Mouse (Mus musculus): ENCODE results near the gene Cdk14. TPM values are rescaled to one million over a fixed set of nuclear protein-coding genes. Genes with fewer than 3 reads are reported as not detected.

Gene Cdk14
- polyA plus RNA-seq, 1 experiment from 2014 or later = 14.4 TPM

DNA sequence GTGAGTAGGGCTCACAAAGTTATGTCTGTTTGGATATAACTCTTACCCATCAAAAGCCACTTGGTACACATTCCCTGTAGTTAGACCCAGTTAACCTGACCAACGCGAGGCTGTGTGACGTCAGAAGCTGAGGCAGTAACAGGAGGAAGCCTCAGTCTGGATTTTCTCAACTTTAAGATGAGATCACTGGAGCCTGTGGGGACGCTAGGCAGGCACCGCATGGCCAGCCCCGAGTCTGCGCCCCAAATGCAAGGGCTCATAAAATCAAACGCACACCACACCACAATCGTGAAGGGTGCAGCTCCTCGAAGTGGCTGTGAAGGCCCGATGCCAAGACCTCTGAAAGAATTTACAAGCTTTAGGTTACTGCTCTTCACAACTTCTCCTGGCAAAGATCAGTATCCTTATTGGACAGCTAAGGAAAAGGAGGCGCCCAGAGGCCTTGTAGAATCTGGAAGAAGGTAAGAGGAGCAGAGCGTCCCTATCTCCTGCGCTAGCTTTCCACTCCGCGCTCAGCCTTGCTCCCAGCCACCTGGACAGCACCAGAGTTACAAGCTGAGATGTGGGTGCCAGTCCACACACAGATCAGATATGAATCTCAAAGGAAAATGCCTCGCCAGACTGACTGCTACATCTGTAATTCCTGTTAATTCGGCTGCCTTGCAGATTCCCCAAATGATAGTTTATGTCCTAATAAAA lies 61.9 kb downstream of the Cdk14 start:
- ATAC-seq (ENCODE audit: insufficient read depth, low FRiP score) = no peak
- WGBS = 80% methylated on average over 18 of the region's 18 CpGs
- no peak overlapping the region for H3K4me2 ChIP-seq (ENCODE audit: low read depth, low read length)
- H3K4me3 ChIP-seq (replicated peaks; ENCODE audit: low read length) = no peak overlapping the region
- peaks cover 4% of the 10 kb centered on the region; the same call in 1 of the 2 replicates for H3K4me1 ChIP-seq (ENCODE audit: control insufficient read depth, insufficient read depth, low read length)
- no peak overlapping the region for H3K27ac ChIP-seq (ENCODE audit: low read length)
- H3K9ac ChIP-seq (ENCODE audit: low read length) = no peak overlapping the region
- no peaks in the 10 kb centered on the region for H3K27me3 ChIP-seq (ENCODE audit: control insufficient read depth, insufficient read depth, low read length)
- no peaks in the 10 kb centered on the region for H3K36me3 ChIP-seq (ENCODE audit: control insufficient read depth, insufficient read depth, low read length)
- H3K9me3 ChIP-seq (replicated peaks; ENCODE audit: control insufficient read depth, low read length) = peaks cover 3% of the 10 kb centered on the region

DNA sequence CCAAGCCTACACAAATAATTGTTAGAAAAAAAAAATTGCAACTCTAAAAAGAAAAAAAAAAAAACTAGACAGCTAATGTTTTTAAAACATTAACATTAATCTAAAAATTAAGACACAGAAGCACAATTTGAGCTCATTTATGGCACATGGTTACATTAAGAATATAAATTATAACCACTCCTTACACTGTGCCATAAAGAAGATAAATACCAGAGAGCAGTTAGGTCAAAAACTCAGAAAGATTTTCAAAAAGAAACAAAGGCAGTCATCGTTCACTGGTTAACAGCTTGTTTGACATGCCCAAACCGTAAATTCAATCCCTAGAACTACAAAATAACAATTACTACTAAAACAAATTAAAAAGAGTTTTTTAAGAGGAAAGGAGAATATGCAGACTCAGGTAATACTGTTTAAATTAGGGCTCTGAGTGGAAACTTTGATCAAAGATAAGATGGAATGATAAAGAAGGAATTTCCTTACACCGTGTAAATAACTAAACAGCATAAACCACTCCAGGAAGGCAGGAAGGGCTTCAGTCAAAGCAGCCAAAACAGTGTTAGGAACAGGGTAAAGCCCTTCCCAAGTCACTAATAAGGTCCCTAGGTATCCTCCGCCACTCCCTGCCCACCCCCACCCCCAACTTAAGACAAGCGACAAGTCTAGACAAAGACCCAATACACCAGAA lies 65.3 kb downstream of the Cdk14 start:
- WGBS = 24% methylated on average over 5 of the region's 5 CpGs

DNA sequence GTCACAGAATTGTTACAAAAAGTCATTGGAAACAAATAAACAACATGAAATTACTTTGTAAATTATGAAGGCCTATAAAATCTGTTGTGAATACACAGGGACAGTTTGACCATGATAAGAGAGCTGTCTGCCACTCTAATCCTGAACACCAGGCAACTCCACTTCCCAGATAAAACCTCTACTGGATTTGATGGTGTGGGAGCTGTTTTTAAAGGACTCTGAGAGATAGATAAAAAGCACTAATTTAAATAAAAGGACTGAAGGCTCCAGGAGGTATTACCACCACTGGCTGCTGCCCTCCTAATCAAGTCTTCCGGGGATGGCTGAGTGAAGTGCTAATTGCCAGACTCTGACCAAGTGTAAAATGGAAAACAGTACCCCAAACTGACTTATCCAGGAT lies 66.2 kb downstream of the Cdk14 start:
- H3K36me3 ChIP-seq (ENCODE audit: control insufficient read depth, insufficient read depth, low read length) = no peaks in the 10 kb centered on the region
- no peak overlapping the region for H3K4me3 ChIP-seq (replicated peaks; ENCODE audit: low read length)
- no peak overlapping the region for H3K4me2 ChIP-seq (ENCODE audit: low read depth, low read length)
- no peak overlapping the region for H3K27ac ChIP-seq (ENCODE audit: low read length)
- no peaks in the 10 kb centered on the region for H3K9me3 ChIP-seq (replicated peaks; ENCODE audit: control insufficient read depth, low read length)
- 47% methylated on average over 1 of the region's 1 CpGs for WGBS
- H3K27me3 ChIP-seq (ENCODE audit: control insufficient read depth, insufficient read depth, low read length) = no peaks in the 10 kb centered on the region
- ATAC-seq (ENCODE audit: insufficient read depth, low FRiP score) = no peak
- no peak overlapping the region for H3K9ac ChIP-seq (ENCODE audit: low read length)
- peaks cover 4% of the 10 kb centered on the region; the same call in 1 of the 2 replicates for H3K4me1 ChIP-seq (ENCODE audit: control insufficient read depth, insufficient read depth, low read length)

More for the DNA sequence above, 65.3 kb downstream of the Cdk14 start:
- Histone ChIP-seq H3K27me3 (ENCODE audit: control insufficient read depth, insufficient read depth, low read length) (no peaks in the 10 kb centered on the region), H3K36me3 (ENCODE audit: control insufficient read depth, insufficient read depth, low read length) (no peaks in the 10 kb centered on the region), H3K4me2 (ENCODE audit: low read depth, low read length) (no peak overlapping the region), H3K27ac (ENCODE audit: low read length) (no peak overlapping the region), H3K9ac (ENCODE audit: low read length) (no peak overlapping the region), H3K4me1 (ENCODE audit: control insufficient read depth, insufficient read depth, low read length) (peaks cover 4% of the 10 kb centered on the region; the same call in 1 of the 2 replicates), H3K4me3 (replicated peaks; ENCODE audit: low read length) (no peak overlapping the region), H3K9me3 (replicated peaks; ENCODE audit: control insufficient read depth, low read length) (no peaks in the 10 kb centered on the region; the same call in 1 of the 2 replicates)
- ATAC-seq (ENCODE audit: insufficient read depth, low FRiP score) = no peak

DNA sequence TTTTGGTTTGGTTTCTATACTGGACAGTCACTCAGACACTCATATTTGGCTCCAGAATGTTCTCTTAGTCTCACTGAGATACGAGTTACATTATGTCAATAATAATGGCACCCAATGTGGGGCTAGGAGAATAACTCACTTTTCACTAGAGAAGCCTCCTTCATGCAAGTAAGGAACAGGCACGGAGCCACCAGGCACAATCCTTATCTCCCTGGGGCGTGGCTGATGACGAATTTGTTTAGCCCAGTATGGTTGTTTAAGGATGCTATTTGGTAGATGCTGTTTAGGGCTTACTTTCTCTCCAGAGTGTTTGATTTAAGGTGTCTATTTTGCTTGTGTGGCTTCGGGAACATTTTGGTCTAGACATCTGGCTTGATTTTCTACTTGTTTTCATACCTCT lies 75.5 kb downstream of the Cdk14 start:
- ATAC-seq (ENCODE audit: insufficient read depth, low FRiP score) = no peak
- no peaks in the 10 kb centered on the region for H3K27me3 ChIP-seq (ENCODE audit: control insufficient read depth, insufficient read depth, low read length)
- H3K9me3 ChIP-seq (replicated peaks; ENCODE audit: control insufficient read depth, low read length) = no peaks in the 10 kb centered on the region
- H3K4me2 ChIP-seq (ENCODE audit: low read depth, low read length) = no peak overlapping the region
- H3K4me3 ChIP-seq (replicated peaks; ENCODE audit: low read length) = no peak overlapping the region
- no peaks in the 10 kb centered on the region for H3K36me3 ChIP-seq (ENCODE audit: control insufficient read depth, insufficient read depth, low read length)
- WGBS = 69% methylated on average over 5 of the region's 5 CpGs
- H3K9ac ChIP-seq (ENCODE audit: low read length) = no peak overlapping the region
- no peak overlapping the region for H3K27ac ChIP-seq (ENCODE audit: low read length)
- H3K4me1 ChIP-seq (ENCODE audit: control insufficient read depth, insufficient read depth, low read length) = peaks cover 16% of the 10 kb centered on the region

DNA sequence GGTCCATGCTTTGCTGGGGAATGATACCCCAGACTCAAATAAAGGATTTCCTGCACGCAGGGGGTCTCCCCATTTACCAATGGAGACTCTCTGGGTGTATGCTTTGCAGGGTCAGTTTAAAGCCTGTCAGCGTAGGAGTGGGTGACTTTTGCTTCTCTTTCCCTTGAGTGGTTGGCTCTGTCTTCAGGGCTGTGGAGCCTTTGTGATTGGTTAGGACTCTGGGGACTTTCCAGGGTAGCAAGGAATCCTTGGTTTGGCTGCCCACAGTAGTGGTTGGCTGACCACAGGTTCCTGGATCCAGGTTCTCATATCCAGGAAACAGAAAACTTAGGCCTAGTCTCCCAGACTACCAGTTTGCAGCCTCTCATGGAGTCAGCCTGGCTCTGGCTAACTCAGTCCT lies 76.4 kb downstream of the Cdk14 start:
- Histone ChIP-seq H3K27ac (ENCODE audit: low read length) (peak overlapping the region; percentile 39; the same call in 1 of the 2 replicates), H3K4me2 (ENCODE audit: low read depth, low read length) (no peak overlapping the region), H3K9ac (ENCODE audit: low read length) (no peak overlapping the region), H3K4me3 (replicated peaks; ENCODE audit: low read length) (no peak overlapping the region), H3K27me3 (ENCODE audit: control insufficient read depth, insufficient read depth, low read length) (no peaks in the 10 kb centered on the region), H3K36me3 (ENCODE audit: control insufficient read depth, insufficient read depth, low read length) (no peaks in the 10 kb centered on the region), H3K9me3 (replicated peaks; ENCODE audit: control insufficient read depth, low read length) (no peaks in the 10 kb centered on the region), H3K4me1 (ENCODE audit: control insufficient read depth, insufficient read depth, low read length) (peaks cover 16% of the 10 kb centered on the region)
- no peak for ATAC-seq (ENCODE audit: insufficient read depth, low FRiP score)
- 76% methylated on average over 2 of the region's 2 CpGs for WGBS

DNA sequence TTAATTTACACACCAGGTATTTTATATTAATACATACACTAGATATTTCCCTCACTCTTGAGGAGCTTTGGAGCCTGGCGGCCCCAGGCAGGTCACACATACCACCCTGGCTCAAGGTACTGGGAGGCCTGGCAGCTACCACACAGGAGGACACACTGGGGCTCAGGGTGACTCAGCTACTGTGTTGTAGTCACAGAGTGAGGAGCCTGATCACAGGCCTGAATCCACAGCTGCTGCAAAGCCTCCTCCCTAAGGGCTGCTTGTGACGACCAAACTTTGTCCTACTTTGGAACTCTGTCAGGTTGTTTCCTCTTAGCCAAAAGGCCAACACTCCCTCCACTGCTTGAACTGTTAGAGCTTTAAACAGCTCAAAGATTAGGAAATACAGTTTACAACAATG lies 76.8 kb downstream of the Cdk14 start:
- H3K4me3 ChIP-seq (replicated peaks; ENCODE audit: low read length) = no peak overlapping the region
- H3K9ac ChIP-seq (ENCODE audit: low read length) = no peak overlapping the region
- H3K27ac ChIP-seq (ENCODE audit: low read length) = peak overlapping the region; percentile 39; the same call in 1 of the 2 replicates
- WGBS = 34% methylated on average over 2 of the region's 2 CpGs
- H3K27me3 ChIP-seq (ENCODE audit: control insufficient read depth, insufficient read depth, low read length) = no peaks in the 10 kb centered on the region
- H3K4me2 ChIP-seq (ENCODE audit: low read depth, low read length) = no peak overlapping the region
- peak; percentile 57 for ATAC-seq (ENCODE audit: insufficient read depth, low FRiP score)
- H3K9me3 ChIP-seq (replicated peaks; ENCODE audit: control insufficient read depth, low read length) = no peaks in the 10 kb centered on the region
- H3K4me1 ChIP-seq (ENCODE audit: control insufficient read depth, insufficient read depth, low read length) = peaks cover 16% of the 10 kb centered on the region
- H3K36me3 ChIP-seq (ENCODE audit: control insufficient read depth, insufficient read depth, low read length) = no peaks in the 10 kb centered on the region

DNA sequence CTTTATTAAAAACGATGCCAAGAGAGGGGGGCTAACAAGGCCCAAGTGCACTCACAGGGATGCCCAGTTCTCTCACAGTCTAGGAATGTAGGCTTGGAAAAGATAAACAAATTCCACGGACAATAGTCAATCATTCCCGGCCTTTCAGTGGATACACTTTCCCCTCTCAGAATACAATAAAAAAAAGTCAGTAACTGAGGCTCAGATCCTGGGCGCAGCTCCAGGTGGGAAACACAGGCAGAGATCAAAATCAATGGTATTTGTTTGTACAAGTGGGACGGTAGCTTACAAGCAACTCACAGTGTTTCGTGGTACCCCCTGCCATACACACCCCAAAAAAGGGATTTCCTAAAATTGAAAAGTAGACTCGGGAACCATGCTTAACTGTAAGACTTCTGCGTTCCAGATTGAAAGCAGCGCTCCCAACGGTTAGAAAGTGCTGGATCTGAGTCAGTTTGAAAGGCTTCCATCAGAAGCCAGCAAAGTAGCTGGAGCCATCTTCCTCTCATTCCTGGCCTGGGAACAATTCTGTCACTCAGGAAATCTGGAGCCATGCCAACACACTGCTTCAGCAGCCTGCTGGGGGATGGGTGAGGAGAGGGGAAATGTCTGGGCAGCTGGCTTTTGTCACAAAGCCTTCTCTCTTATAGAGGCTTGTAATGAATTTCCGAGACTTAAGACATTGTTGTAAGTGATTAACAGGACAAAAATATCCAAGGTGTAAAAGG lies 77.5 kb downstream of the Cdk14 start:
- H3K4me3 ChIP-seq (replicated peaks; ENCODE audit: low read length) = no peak overlapping the region
- peaks cover 16% of the 10 kb centered on the region for H3K4me1 ChIP-seq (ENCODE audit: control insufficient read depth, insufficient read depth, low read length)
- no peak overlapping the region for H3K9ac ChIP-seq (ENCODE audit: low read length)
- WGBS = 21% methylated on average over 11 of the region's 11 CpGs
- H3K27me3 ChIP-seq (ENCODE audit: control insufficient read depth, insufficient read depth, low read length) = no peaks in the 10 kb centered on the region
- H3K4me2 ChIP-seq (ENCODE audit: low read depth, low read length) = peak overlapping the region; percentile 38
- H3K9me3 ChIP-seq (replicated peaks; ENCODE audit: control insufficient read depth, low read length) = no peaks in the 10 kb centered on the region
- ATAC-seq (ENCODE audit: insufficient read depth, low FRiP score) = peak; percentile 79
- H3K27ac ChIP-seq (ENCODE audit: low read length) = peak overlapping the region; percentile 73
- no peaks in the 10 kb centered on the region for H3K36me3 ChIP-seq (ENCODE audit: control insufficient read depth, insufficient read depth, low read length)

DNA sequence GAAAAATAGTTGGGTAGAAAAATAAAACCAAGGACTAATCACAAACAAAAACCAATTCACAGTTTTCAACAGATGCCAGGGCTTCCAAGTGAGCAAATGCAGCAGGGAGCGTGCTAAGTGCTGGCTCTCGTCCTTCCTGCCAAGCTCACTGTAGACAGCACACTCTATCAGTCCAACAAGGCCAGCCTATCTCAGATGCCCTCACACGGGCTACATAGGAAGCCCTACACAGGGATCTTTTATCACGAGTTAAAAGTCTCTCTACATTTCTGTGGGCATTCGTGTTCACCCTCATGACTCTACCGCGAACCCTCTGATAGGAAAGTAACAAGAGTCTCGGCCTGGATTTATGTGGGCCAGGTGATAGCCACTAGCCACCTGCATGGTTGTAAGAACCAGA lies 78.5 kb downstream of the Cdk14 start:
- ATAC-seq (ENCODE audit: insufficient read depth, low FRiP score) = no peak
- Histone ChIP-seq H3K4me1 (ENCODE audit: control insufficient read depth, insufficient read depth, low read length) (peaks cover 16% of the 10 kb centered on the region), H3K36me3 (ENCODE audit: control insufficient read depth, insufficient read depth, low read length) (no peaks in the 10 kb centered on the region), H3K4me3 (replicated peaks; ENCODE audit: low read length) (no peak overlapping the region), H3K9me3 (replicated peaks; ENCODE audit: control insufficient read depth, low read length) (no peaks in the 10 kb centered on the region), H3K9ac (ENCODE audit: low read length) (no peak overlapping the region), H3K27me3 (ENCODE audit: control insufficient read depth, insufficient read depth, low read length) (no peaks in the 10 kb centered on the region), H3K4me2 (ENCODE audit: low read depth, low read length) (no peak overlapping the region), H3K27ac (ENCODE audit: low read length) (no peak overlapping the region)
- WGBS = 77% methylated on average over 8 of the region's 8 CpGs

DNA sequence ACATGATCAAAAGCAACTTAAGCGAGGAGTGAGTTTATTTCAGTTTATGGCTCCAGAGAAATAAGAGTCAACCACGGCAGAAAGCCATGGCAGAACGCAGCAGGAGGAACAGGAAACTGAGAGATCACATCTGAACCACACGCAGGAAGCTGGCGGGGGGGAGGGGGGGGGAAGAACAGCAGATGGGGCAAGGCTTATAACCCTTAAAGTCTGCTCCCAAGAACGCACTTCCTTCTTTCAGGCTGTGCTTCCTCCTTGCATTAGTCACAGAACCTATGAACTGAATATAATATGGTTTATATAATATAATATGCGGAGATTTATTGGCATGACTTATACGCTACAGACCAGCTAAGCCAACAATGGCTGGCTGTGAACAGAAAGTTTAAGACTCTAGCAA lies 86.2 kb downstream of the Cdk14 start:
- H3K27me3 ChIP-seq (ENCODE audit: control insufficient read depth, insufficient read depth, low read length) = no peaks in the 10 kb centered on the region
- no peak overlapping the region for H3K9ac ChIP-seq (ENCODE audit: low read length)
- no peaks in the 10 kb centered on the region for H3K9me3 ChIP-seq (replicated peaks; ENCODE audit: control insufficient read depth, low read length)
- WGBS = 89% methylated on average over 8 of the region's 8 CpGs
- H3K36me3 ChIP-seq (ENCODE audit: control insufficient read depth, insufficient read depth, low read length) = no peaks in the 10 kb centered on the region
- H3K27ac ChIP-seq (ENCODE audit: low read length) = no peak overlapping the region
- no peak for ATAC-seq (ENCODE audit: insufficient read depth, low FRiP score)
- H3K4me3 ChIP-seq (replicated peaks; ENCODE audit: low read length) = no peak overlapping the region
- no peak overlapping the region for H3K4me2 ChIP-seq (ENCODE audit: low read depth, low read length)
- no peaks in the 10 kb centered on the region for H3K4me1 ChIP-seq (ENCODE audit: control insufficient read depth, insufficient read depth, low read length)

Data from stomach, embryonic 16.5 days (tissue).